Mouse (Mus musculus) myocyte (in vitro differentiated cells): Measurements from ENCODE around the gene Psg29.

Source experiments
- CEBPB ChIP-seq: IDR thresholded peaks from 2 replicates; pipeline ENCODE4 v1.6.1; 2011; ENCODE audit warnings: mild to moderate bottlenecking, moderate library complexity; ENCODE audit not compliant: poor library complexity, insufficient read depth, severe bottlenecking
- MYOD1 ChIP-seq, 3 experiments: IDR thresholded peaks; one replicate each; pipeline ENCODE4 v1.6.1; 2011; ENCODE audit warnings: control low read depth in 2 of 3, low read depth in 2 of 3, mild to moderate bottlenecking in 2 of 3, moderate library complexity in 1 of 3; ENCODE audit not compliant: insufficient read length in 2 of 3, control insufficient read depth in 1 of 3
- MYOG ChIP-seq, 3 experiments: IDR thresholded peaks; one replicate each; pipeline ENCODE4 v1.6.1; 2011; ENCODE audit warnings: control low read depth in 2 of 3, low read depth in 2 of 3, mild to moderate bottlenecking in 2 of 3; ENCODE audit not compliant: insufficient read length in 2 of 3, control insufficient read depth in 1 of 3, insufficient read depth in 1 of 3
- POLR2A ChIP-seq: IDR thresholded peaks from one replicate; pipeline ENCODE4 v1.6.1; 2011; ENCODE audit warnings: low read depth, mild to moderate bottlenecking, control low read depth, moderate library complexity; ENCODE audit not compliant: insufficient read length
- POLR2AphosphoS2 ChIP-seq: IDR thresholded peaks from one replicate; pipeline ENCODE4 v1.6.1; 2011; ENCODE audit warnings: low read depth, control low read depth; ENCODE audit not compliant: insufficient read length
- REST ChIP-seq: IDR thresholded peaks from one replicate; pipeline ENCODE4 v1.6.1; 2011; ENCODE audit warnings: mild to moderate bottlenecking, control low read depth, moderate library complexity; ENCODE audit not compliant: insufficient read depth, insufficient read length
- SRF ChIP-seq: IDR thresholded peaks from one replicate; pipeline ENCODE4 v1.6.1; 2011; ENCODE audit warnings: low read depth; ENCODE audit not compliant: control insufficient read depth, insufficient read length
- TCF12 ChIP-seq: IDR thresholded peaks from one replicate; pipeline ENCODE4 v1.6.1; 2011; ENCODE audit warnings: mild to moderate bottlenecking, control low read depth; ENCODE audit not compliant: poor library complexity, insufficient read depth, severe bottlenecking
- TCF3 ChIP-seq: IDR thresholded peaks from one replicate; pipeline ENCODE4 v1.6.1; 2011; ENCODE audit warnings: low read depth, control low read depth; ENCODE audit not compliant: insufficient read length
- USF1 ChIP-seq: IDR thresholded peaks from one replicate; pipeline ENCODE4 v1.6.1; 2011; ENCODE audit warnings: low read depth, mild to moderate bottlenecking, control low read depth, moderate library complexity

- TF ChIP-seq POLR2AphosphoS2 (no peak), POLR2A (no peak), USF1 (no peak), REST (no peak), SRF (no peak), MYOG (IDR thresholded peaks at IDR 0.05; ENCODE audit: control insufficient read depth in 1 of 3, insufficient read depth in 1 of 3, insufficient read length in 2 of 3, low read depth in 2 of 3) (no peak), MYOD1 (IDR thresholded peaks at IDR 0.05; ENCODE audit: control insufficient read depth in 1 of 3, insufficient read length in 2 of 3, low read depth in 2 of 3) (no peak), CEBPB (no peak), TCF3 (no peak), TCF12 (no peak)
These were observed 46.2 kb upstream of the Psg29 start for GRCm38 (mm10) chr7:17156885-17157677.
